Mouse (Mus musculus) kidney, embryonic 15.5 days (tissue): ENCODE data around the gene Kpna4. TPM values are rescaled to one million over a fixed set of nuclear protein-coding genes. Genes with fewer than 3 reads are reported as not detected.

Source experiments
- ATAC-seq: fragments of 200-750 bp; cut with Nextera tagmentation; replicated peaks from 2 replicates; pipeline ENCODE4 v1.8.0; 2017; ENCODE audit warnings: moderate TSS enrichment; ENCODE audit not compliant: low FRiP score
- H3K27ac ChIP-seq: fragments of 300-500 bp; sonication (generic); 2 replicates; pipeline ENCODE4 v1.5.1; 2015; ENCODE audit warnings: mild to moderate bottlenecking, inconsistent platforms
- H3K27me3 ChIP-seq: fragments of 300-500 bp; sonication (generic); 2 replicates; pipeline ENCODE4 v1.6.1; 2015; ENCODE audit warnings: inconsistent platforms
- H3K36me3 ChIP-seq: fragments of 300-500 bp; sonication (generic); 2 replicates; pipeline ENCODE4 v1.6.1; 2015; ENCODE audit warnings: inconsistent platforms
- H3K4me1 ChIP-seq: fragments of 300-500 bp; sonication (generic); 2 replicates; pipeline ENCODE4 v1.6.1; 2015; ENCODE audit warnings: inconsistent platforms
- H3K4me2 ChIP-seq: fragments of 300-500 bp; sonication (generic); 2 replicates; pipeline ENCODE4 v1.6.1; 2015; ENCODE audit warnings: moderate library complexity, mild to moderate bottlenecking, inconsistent platforms
- H3K4me3 ChIP-seq: fragments of 300-500 bp; sonication (generic); replicated peaks from 2 replicates; pipeline ENCODE4 v1.5.1; 2015; ENCODE audit warnings: mild to moderate bottlenecking, inconsistent platforms
- H3K9ac ChIP-seq: fragments of 300-500 bp; sonication (generic); 2 replicates; pipeline ENCODE4 v1.6.1; 2015; ENCODE audit warnings: mild to moderate bottlenecking, inconsistent platforms
- H3K9me3 ChIP-seq: fragments of 300-500 bp; sonication (generic); replicated peaks from 2 replicates; pipeline ENCODE4 v1.6.1; 2016; ENCODE audit warnings: inconsistent platforms
- WGBS: fragments of 180-500 bp; shearing (Covaris S2); methylation state at CpG from one replicate; pipeline ENCODE4 v1.1.7; 2015; ENCODE audit warnings: mixed read lengths; 5-methylcytosine and 5-hydroxymethylcytosine counted together
- polyA plus RNA-seq: library from polyadenylated mRNA; unstranded; fragments of >200 nt; fragmentation: Nextera tagmentation; extraction: Ambion mirVana; gene quantifications from 2 replicates; pipeline ENCODE4 v1.2.1, GENCODE M21; 2015

The Kpna4 gene
- polyA plus RNA-seq, 1 experiment from 2014 or later, result 31.2 TPM

DNA sequence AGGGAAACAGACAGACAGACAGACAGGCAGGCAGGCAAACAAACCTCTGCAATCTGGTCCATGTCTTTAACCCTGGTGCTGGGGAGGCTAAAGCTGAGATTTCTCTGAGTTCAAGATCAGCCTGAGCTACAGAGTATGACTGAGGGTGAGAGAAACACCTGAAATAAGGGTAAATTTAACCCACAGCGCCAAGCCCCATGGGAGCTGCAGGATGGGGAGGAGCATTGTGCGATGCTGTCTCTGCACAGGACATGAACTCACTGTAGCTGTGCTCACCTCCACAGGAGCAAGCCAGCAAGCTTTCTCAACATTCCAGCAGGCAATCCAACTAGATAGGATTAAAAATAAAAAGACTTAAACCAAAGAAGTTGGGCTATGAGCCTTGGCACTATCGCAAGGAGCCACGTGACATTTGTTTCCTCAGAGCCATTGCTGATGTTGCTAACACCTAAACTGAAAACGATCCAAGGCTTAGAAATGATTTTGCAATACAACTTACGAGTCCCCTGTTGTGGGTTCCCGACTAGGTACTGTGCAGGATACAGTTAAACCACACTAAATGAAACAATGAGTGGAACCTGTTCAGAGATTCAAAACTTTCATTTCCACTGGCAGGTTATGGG is 15.6 kb upstream of the Kpna4 start:
- Histone ChIP-seq H3K36me3 (no peaks in the 10 kb centered on the region), H3K4me1 (no peaks in the 10 kb centered on the region), H3K4me3 (no peak overlapping the region), H3K4me2 (no peak overlapping the region), H3K9me3 (no peaks in the 10 kb centered on the region), H3K27me3 (no peaks in the 10 kb centered on the region), H3K27ac (no peak overlapping the region), H3K9ac (no peak overlapping the region)
- 87% methylated on average over 7 of the region's 7 CpGs for WGBS
- no peak for ATAC-seq

DNA sequence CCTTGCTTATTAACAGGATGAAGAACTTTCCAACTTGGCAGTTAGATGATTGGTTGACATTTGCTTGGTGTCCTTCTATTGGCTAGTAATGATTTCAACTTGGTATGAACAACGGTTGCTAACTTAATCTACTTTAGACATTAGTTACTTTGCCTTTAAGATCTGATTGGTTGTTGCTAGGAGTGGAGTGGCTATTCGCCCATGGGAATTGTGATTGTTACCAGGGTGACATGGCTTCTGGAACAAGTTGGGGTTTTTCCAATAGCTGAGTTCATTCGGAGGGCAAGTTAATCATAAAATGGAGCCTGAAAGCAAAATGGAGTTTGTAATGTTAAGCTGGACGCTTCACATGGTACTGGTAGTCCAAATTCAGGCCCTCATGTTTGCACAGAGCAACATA is 13.9 kb upstream of the Kpna4 start:
- no peak for ATAC-seq
- no peaks in the 10 kb centered on the region for H3K27me3 ChIP-seq
- H3K27ac ChIP-seq, result no peak overlapping the region
- no peak overlapping the region for H3K4me3 ChIP-seq
- no peak overlapping the region for H3K9ac ChIP-seq
- no peak overlapping the region for H3K4me2 ChIP-seq
- no peaks in the 10 kb centered on the region for H3K9me3 ChIP-seq
- 81% methylated on average over 4 of the region's 4 CpGs for WGBS
- no peaks in the 10 kb centered on the region for H3K36me3 ChIP-seq
- no peaks in the 10 kb centered on the region for H3K4me1 ChIP-seq

DNA sequence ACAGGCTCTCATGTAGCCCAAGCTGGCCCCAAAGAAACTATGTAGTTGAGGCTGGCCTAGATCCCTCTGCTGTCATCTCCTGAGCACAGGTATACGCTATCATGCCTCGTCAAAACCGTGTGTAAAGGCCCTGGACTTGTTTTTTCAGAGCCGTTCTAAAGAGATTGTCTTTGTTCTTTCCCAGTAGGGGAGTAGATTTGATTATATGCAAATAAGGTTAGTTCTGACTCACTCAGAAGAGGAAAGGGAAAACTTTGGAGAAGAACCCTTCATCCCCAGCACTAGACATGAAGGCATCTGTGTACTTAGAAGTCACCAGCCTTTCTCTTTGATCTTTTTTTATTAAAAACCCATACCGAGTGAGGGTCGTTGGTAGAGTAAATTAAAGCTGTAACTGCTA is 9.1 kb upstream of the Kpna4 start:
- 74% methylated on average over 6 of the region's 6 CpGs for WGBS
- Histone ChIP-seq H3K27ac (no peak overlapping the region), H3K4me1 (no peaks in the 10 kb centered on the region), H3K27me3 (no peaks in the 10 kb centered on the region), H3K9me3 (no peaks in the 10 kb centered on the region), H3K9ac (no peak overlapping the region), H3K36me3 (no peaks in the 10 kb centered on the region), H3K4me2 (no peak overlapping the region), H3K4me3 (no peak overlapping the region)
- ATAC-seq, result no peak

DNA sequence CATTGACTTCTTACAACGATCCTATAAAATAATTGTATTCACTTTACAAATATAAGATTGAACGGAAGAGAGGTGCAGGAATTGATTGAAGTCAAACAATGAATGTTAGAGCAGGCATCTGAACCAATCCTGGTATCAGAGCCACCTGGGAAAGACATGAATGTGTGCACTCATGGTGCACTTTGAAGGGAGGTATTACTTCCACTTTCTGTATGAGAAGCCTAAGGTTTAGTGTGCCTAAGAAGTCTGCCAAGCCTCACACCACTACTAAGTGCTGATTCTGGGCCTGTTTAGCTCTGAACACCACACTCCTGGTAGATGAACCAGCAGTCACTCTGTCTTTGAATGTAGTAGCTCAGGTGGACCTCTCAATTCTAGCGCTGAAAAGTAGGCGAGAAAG is 4.1 kb upstream of the Kpna4 start:
- Histone ChIP-seq H3K9ac (no peak overlapping the region), H3K4me1 (peaks cover 3% of the 10 kb centered on the region; the same call in 1 of the 2 replicates), H3K9me3 (no peaks in the 10 kb centered on the region), H3K4me2 (no peak overlapping the region), H3K27ac (no peak overlapping the region), H3K27me3 (no peaks in the 10 kb centered on the region), H3K4me3 (no peak overlapping the region), H3K36me3 (no peaks in the 10 kb centered on the region)
- ATAC-seq, result no peak
- 91% methylated on average over 4 of the region's 4 CpGs for WGBS

DNA sequence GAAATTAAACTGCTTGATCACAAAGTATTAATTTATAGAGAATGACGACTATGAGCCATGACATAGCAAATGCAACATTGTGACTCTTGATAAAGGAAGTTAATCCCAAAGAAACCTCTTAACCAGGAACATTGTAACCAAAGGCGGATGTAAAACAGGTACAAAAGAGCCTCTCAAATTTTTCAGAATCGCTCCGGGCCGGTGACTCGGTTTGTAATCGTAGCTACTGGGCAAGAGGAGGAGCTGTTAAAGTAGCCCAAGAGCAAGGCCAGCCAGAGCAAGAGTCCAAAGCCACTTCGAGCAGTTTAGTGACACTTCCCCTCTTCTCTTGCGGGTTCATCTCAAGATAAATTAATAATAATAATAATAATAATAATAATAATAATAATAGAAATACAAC is 780 bp upstream of the Kpna4 start:
- WGBS, result 5% methylated on average over 9 of the region's 9 CpGs
- Histone ChIP-seq H3K9me3 (no peaks in the 10 kb centered on the region), H3K36me3 (no peaks in the 10 kb centered on the region), H3K4me2 (peak overlapping the region; percentile 73), H3K9ac (peak overlapping the region; percentile 44), H3K27me3 (no peaks in the 10 kb centered on the region), H3K4me3 (peak overlapping the region; percentile 99), H3K4me1 (peaks cover 10% of the 10 kb centered on the region), H3K27ac (peak overlapping the region; percentile 95)
- ATAC-seq, result no peak

DNA sequence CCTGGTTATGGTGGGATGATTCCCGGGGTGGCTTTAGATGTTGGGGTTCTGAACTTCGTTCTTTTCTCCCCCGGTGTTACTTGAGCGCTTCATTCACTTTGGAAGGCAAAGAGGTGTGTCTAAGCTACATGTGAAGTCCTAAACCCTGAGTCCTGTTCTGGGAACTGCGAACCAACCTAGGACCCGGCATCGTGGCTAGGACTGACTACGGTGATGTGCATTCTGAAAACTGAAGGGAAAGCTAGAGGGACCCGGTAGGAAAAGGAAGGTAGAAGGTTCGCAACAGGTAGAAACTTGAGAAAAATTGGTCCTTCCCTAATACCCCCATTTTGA is 399 bp upstream of the Kpna4 start:
- peak overlapping the region; percentile 73 for H3K4me2 ChIP-seq
- no peaks in the 10 kb centered on the region for H3K9me3 ChIP-seq
- peak overlapping the region; percentile 44 for H3K9ac ChIP-seq
- peak; percentile 79; the same call in 1 of the 2 replicates for ATAC-seq
- 0% methylated on average over 10 of the region's 10 CpGs for WGBS
- peak overlapping the region; percentile 99 for H3K4me3 ChIP-seq
- peaks cover 10% of the 10 kb centered on the region for H3K4me1 ChIP-seq
- no peaks in the 10 kb centered on the region for H3K27me3 ChIP-seq
- H3K36me3 ChIP-seq, result no peaks in the 10 kb centered on the region
- peak overlapping the region; percentile 95 for H3K27ac ChIP-seq

DNA sequence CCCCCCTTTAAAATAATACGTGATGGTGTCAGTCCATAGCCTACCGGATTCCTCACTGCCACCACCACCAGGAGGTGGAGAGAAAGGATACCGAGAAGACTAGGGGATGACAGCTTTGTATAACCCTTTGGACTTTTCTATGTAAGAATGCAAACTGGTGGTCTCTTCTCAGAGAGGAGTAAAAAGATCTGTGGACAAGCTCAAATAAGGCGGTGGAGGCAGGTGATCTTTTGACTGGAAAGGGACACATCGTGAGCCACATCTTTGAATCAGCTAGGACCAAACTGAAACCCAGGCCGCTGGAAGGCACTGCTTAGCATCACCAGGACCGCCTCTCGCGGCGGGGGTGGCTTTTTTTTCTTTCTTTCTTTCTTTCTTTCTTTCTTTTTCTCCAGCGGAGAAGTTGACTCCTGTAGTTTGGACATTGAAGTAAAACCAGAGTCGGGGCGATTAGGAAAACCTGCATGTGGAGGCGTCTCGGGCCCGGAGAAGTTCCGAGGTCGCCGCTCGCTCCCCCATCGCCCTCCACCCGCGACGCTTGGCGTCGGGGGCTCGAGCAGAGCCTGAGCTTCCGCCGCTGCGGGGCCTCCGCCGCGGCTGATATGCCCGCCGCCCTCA is 913 bp downstream of the Kpna4 start:
- Histone ChIP-seq H3K4me1 (peaks cover 13% of the 10 kb centered on the region), H3K4me2 (peak overlapping the region; percentile 73), H3K9me3 (no peaks in the 10 kb centered on the region), H3K27ac (peak overlapping the region; percentile 95), H3K27me3 (no peaks in the 10 kb centered on the region), H3K4me3 (peak overlapping the region; percentile 99), H3K36me3 (no peaks in the 10 kb centered on the region), H3K9ac (peak overlapping the region; percentile 94)
- no peak for ATAC-seq
- under 1% methylated on average over 35 of the region's 35 CpGs for WGBS

DNA sequence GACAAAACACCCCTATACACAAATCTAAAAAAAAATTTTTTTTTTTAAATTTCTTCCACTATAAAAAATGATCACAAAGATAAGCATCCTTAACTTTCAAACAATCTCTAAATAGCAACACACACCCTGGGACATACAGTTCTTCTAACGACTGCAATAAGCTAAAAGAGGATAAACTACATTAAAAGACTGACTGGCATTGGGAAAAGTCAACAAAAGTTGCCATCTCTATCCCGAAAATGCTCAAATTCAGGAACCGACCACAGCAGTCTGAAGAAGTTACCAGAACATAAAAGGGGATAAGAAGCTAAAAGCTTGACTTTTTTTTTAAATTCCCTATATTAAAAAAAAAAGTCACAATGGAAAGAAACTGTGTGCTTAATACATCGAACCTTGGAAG is 1.5 kb downstream of the Kpna4 start:
- H3K9ac ChIP-seq, result peak overlapping the region; percentile 94
- peak overlapping the region; percentile 95; the same call in 1 of the 2 replicates for H3K27ac ChIP-seq
- peaks cover 13% of the 10 kb centered on the region for H3K4me1 ChIP-seq
- peak overlapping the region; percentile 73 for H3K4me2 ChIP-seq
- no peaks in the 10 kb centered on the region for H3K36me3 ChIP-seq
- H3K9me3 ChIP-seq, result no peaks in the 10 kb centered on the region
- no peak for ATAC-seq
- peak overlapping the region; percentile 99 for H3K4me3 ChIP-seq
- WGBS, result 17% methylated on average over 4 of the region's 4 CpGs
- H3K27me3 ChIP-seq, result no peaks in the 10 kb centered on the region

DNA sequence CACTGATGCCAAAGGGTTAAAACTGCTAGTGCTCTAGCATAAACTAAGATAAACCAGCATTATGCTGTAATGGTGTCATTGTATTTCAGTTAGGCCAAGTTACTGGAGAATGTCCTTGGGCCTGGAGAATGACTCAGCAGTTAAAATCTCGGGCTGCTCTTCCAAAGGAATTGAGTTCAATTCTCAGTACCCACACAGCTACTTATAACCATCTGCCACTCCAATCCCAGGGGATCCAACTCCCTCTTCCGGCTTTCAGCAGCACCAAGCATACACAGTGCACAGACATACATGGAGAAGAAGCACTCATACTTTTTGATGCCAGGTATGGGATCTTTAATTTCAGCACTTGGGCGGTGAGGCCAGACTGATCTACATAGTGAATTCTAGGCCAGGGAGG is 8.1 kb downstream of the Kpna4 start:
- 0 out of 2 replicates have a peak, but pooled peaks have one; percentile 22 for ATAC-seq
- 59% methylated on average over 3 of the region's 3 CpGs for WGBS
- H3K9me3 ChIP-seq, result no peaks in the 10 kb centered on the region

DNA sequence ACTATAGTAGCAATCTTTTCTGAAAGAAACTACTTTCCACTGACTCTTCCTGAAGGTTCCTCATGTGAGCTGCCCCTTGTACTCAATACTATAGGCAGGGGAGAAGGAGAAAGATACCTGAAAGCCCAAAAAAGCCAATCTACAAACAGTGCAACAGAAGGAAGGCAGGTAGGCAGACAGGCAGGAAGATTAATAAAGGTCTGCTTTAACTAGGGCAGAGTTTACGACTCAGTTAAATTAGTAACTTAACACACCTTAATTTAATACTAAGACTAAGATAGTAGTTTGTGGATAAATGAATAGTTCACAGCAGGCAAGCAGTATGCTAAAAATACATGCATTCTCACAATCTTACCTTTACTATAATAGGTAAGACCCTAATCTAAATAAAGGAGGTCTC is 12.2 kb downstream of the Kpna4 start:
- 80% methylated on average over 1 of the region's 1 CpGs for WGBS
- no peak overlapping the region for H3K27ac ChIP-seq
- H3K27me3 ChIP-seq, result no peaks in the 10 kb centered on the region
- H3K4me1 ChIP-seq, result peaks cover 17% of the 10 kb centered on the region
- no peak overlapping the region for H3K4me2 ChIP-seq
- no peak for ATAC-seq
- no peaks in the 10 kb centered on the region for H3K9me3 ChIP-seq
- no peak overlapping the region for H3K4me3 ChIP-seq
- H3K9ac ChIP-seq, result no peak overlapping the region
- H3K36me3 ChIP-seq, result no peaks in the 10 kb centered on the region; the same call in 1 of the 2 replicates

More for the DNA sequence above, 8.1 kb downstream of the Kpna4 start:
- Histone ChIP-seq H3K27ac (no peak overlapping the region), H3K9ac (no peak overlapping the region), H3K4me1 (peaks cover 20% of the 10 kb centered on the region), H3K4me2 (no peak overlapping the region), H3K27me3 (no peaks in the 10 kb centered on the region), H3K36me3 (no peaks in the 10 kb centered on the region), H3K4me3 (no peak overlapping the region)

DNA sequence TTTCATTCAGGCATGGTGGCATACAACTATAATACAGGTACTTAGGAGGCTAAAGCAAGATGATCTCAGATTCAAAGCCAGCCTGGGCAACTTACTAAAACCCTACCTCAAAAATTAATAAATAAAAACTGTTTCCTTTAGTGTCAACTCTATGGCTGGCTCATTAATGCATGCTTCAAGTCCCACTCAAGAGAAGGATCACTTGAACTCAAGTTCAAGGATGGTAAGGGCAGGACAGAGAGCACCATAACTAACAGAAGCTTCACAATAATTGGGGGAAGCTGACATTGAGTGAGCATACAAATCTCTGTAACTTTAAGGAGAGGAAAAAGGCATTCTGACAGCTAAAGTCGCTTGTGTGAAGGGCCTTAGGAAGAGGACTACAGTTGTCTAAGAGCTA is 13.0 kb downstream of the Kpna4 start:
- no peaks in the 10 kb centered on the region; the same call in 1 of the 2 replicates for H3K36me3 ChIP-seq
- WGBS, result 83% methylated on average over 1 of the region's 1 CpGs
- no peak overlapping the region for H3K4me3 ChIP-seq
- peaks cover 15% of the 10 kb centered on the region for H3K4me1 ChIP-seq
- H3K27ac ChIP-seq, result peak overlapping the region; percentile 33; the same call in 1 of the 2 replicates
- ATAC-seq, result no peak
- H3K9ac ChIP-seq, result no peak overlapping the region
- no peak overlapping the region for H3K4me2 ChIP-seq
- H3K9me3 ChIP-seq, result no peaks in the 10 kb centered on the region
- no peaks in the 10 kb centered on the region for H3K27me3 ChIP-seq

DNA sequence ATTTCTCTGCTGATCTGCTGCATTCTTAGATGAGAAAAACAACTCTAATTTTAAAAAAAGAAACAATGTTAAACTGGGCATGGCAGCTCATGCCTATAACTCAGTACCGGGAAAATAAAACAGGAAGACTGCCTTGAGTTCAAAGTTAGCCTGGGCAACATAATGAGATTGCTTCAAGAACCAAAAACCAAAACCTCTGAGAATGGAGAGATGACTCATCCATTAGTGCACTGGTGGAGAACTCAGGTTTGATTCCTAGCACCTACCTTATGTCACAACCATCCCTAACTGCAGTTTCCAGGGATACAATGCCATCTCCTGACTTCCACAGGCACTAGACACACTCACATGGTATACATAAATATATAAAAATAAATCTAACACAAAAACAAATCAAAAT is 17.8 kb downstream of the Kpna4 start:
- Histone ChIP-seq H3K4me3 (no peak overlapping the region), H3K4me1 (no peaks in the 10 kb centered on the region), H3K36me3 (no peaks in the 10 kb centered on the region; the same call in 1 of the 2 replicates), H3K9me3 (no peaks in the 10 kb centered on the region), H3K27ac (no peak overlapping the region), H3K9ac (no peak overlapping the region), H3K27me3 (no peaks in the 10 kb centered on the region), H3K4me2 (no peak overlapping the region)
- no peak for ATAC-seq
- 96% methylated on average over 1 of the region's 1 CpGs for WGBS

DNA sequence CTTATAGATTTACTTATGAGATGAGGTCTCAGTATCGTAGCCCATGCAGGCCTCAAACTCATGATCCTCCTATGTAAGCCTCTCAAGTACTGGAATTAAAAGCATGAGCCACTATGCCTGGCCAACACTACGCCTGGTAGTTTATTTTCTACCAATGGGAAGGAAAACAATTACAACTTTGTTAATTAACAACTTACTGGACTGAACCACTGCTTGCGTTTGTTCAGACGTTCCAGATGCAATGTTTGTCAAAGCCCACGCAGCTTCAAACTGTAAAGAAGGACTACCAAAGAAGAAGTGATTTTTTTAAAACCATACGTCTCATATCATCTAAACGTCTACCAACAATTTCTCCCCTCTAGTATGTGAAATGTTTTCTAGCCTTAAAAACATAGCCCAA is 32.5 kb downstream of the Kpna4 start:
- Histone ChIP-seq H3K4me2 (no peak overlapping the region), H3K9ac (no peak overlapping the region), H3K9me3 (no peaks in the 10 kb centered on the region), H3K4me1 (no peaks in the 10 kb centered on the region), H3K36me3 (peaks cover 62% of the 10 kb centered on the region), H3K27ac (no peak overlapping the region), H3K4me3 (no peak overlapping the region), H3K27me3 (no peaks in the 10 kb centered on the region)
- WGBS, result 86% methylated on average over 7 of the region's 7 CpGs
- no peak for ATAC-seq
